Mouse (Mus musculus) bone marrow, adult 2 months (tissue): ENCODE measurements around the gene Pdzph1. TPM values are rescaled to one million over a fixed set of nuclear protein-coding genes. Genes with fewer than 3 reads are reported as not detected.

Experiments
- H3K27ac ChIP-seq: fragments of 200-500 bp; 2 replicates; pipeline ENCODE4 v1.5.1; 2012; ENCODE audit warnings: low read depth, mild to moderate bottlenecking, control low read depth, inconsistent platforms, low read length; ENCODE audit not compliant: control insufficient read depth, poor library complexity, insufficient read depth
- H3K4me1 ChIP-seq: fragments of 200-500 bp; 2 replicates; pipeline ENCODE4 v1.6.1; 2011; ENCODE audit warnings: low read length; ENCODE audit not compliant: control insufficient read depth, insufficient read depth
- H3K4me3 ChIP-seq: fragments of 200-500 bp; replicated peaks from 2 replicates; pipeline ENCODE3; 2011; ENCODE audit warnings: mild to moderate bottlenecking, low read depth, low read length, control low read depth; ENCODE audit not compliant: control insufficient read depth
- CTCF ChIP-seq: fragments of 200-500 bp; IDR thresholded peaks from 2 replicates; pipeline ENCODE4 v1.5.1; 2011; ENCODE audit warnings: low read length, control low read depth; ENCODE audit not compliant: control insufficient read depth, insufficient read depth
- POLR2A ChIP-seq: fragments of 200-500 bp; IDR thresholded peaks from 2 replicates; pipeline ENCODE4 v1.6.1; 2011; ENCODE audit warnings: low read depth, mild to moderate bottlenecking, control low read depth, low read length, borderline replicate concordance; ENCODE audit not compliant: control insufficient read depth
- WGBS: fragments of 180-500 bp; shearing (Covaris S2); methylation state at CpG from one replicate; pipeline ENCODE4 v1.1.7; 2018; 5-methylcytosine and 5-hydroxymethylcytosine counted together
- polyA plus RNA-seq: library from polyadenylated mRNA; stranded (reverse); fragments of >200 nt; gene quantifications from 2 replicates; pipeline ENCODE4 v1.2.4, GENCODE M21; 2011; ENCODE audit warnings: low replicate concordance; ENCODE audit not compliant: missing spikeins, insufficient read depth, insufficient read length

The Pdzph1 gene
- polyA plus RNA-seq, 1 experiment = not detected

DNA sequence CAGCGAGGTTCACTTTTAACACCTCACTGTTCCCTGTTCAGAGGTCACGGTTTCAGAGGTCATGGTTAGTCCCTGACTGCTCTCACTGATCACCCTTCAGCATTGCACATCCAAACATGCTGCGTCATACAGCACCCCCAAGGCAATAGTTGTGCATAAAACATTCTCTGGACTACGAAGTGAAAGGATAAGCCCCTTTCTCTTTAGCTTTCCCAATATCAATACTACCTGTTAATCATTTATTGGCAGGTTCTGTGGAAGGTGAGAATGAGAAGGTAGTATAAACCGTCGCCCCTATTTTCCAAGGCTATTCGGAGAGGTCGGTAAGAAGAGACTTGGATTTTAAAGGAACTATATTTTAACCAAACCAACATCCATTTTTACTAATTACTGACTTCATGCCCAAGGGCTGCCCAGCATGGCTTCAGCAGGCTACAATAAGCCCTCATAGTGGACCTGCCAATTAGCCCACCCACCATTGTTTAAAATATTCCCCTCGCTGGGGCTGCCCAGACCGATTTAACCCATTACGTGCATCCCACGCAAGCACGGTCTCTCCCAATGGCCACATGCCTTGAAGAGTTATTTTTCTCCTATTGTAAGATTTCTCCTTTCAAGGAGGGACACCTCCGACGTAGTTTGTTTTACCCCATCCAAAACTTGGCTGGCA is 21.4 kb upstream of the Pdzph1 start:
- peak overlapping the region; percentile 78 for H3K4me3 ChIP-seq
- WGBS = 4% methylated on average over 15 of the region's 15 CpGs
- H3K27ac ChIP-seq = no peak overlapping the region
- no peaks in the 10 kb centered on the region for H3K4me1 ChIP-seq
- TF ChIP-seq CTCF (no peak), POLR2A (no peak)

- Histone ChIP-seq H3K4me1 (no peaks in the 10 kb centered on the region), H3K27ac (no peak overlapping the region), H3K4me3 (no peak overlapping the region)
- WGBS = 75% methylated on average over 13 of the region's 13 CpGs
- no peak for TF ChIP-seq CTCF
- no peak for TF ChIP-seq POLR2A
Observed at GRCm38 (mm10) chr17:59011546-59012307, 20.6 kb upstream of the Pdzph1 start.

GRCm38 (mm10) chr17:58973237-58973636 is 17.9 kb downstream of the Pdzph1 start:
- 57% methylated on average over 5 of the region's 5 CpGs for WGBS
- Histone ChIP-seq H3K27ac (no peak overlapping the region), H3K4me1 (no peaks in the 10 kb centered on the region), H3K4me3 (no peak overlapping the region)
- no peak for TF ChIP-seq POLR2A
- no peak for TF ChIP-seq CTCF

DNA sequence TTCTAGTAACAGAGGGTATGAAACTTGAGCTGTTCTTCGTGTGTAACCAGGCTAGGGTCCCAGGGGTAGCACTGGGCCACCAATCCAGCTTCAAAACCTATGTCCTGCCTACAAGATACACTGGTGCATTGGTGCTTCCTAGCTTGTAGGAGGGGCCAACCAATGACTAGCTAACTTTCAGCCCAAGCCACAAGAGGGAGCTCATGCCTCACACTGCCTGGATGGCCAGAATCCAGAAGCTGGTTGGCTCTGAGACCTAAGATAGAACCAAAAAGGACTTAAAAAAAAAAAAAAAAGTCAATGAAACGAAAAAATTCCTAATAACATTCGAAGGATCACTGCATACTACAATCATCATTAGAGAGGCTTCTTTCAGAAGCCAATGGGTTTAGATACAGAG is 31.3 kb downstream of the Pdzph1 start:
- WGBS = 23% methylated on average over 3 of the region's 3 CpGs
- Histone ChIP-seq H3K4me1 (no peaks in the 10 kb centered on the region), H3K4me3 (no peak overlapping the region), H3K27ac (no peak overlapping the region)
- TF ChIP-seq POLR2A = no peak
- TF ChIP-seq CTCF = peak; percentile 41; the same call in 1 of the 2 replicates

DNA sequence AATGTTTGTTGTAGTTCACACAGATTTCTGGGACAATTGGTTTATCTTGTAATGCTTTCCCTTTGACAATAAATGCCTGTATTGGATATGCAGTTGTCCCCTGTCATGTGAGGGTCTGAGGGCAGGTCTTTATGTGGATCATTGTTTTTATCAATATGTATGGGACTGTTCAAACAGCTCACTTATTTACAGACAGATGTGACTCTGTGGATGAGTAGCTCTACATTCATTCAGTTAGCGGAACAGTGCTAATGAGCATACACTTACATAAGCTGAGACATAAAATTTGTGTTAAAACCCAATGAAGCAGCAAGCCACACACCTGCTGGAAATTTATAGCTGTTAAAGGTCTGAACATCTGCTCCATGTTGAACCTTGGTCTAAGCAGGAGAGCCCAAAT is 34.1 kb downstream of the Pdzph1 start:
- Histone ChIP-seq H3K4me1 (no peaks in the 10 kb centered on the region), H3K27ac (no peak overlapping the region), H3K4me3 (no peak overlapping the region)
- TF ChIP-seq POLR2A (no peak), CTCF (no peak)
- 91% methylated on average over 1 of the region's 1 CpGs for WGBS

- 80% methylated on average over 10 of the region's 10 CpGs for WGBS
- no peak for TF ChIP-seq CTCF
- TF ChIP-seq POLR2A = no peak
- Histone ChIP-seq H3K4me1 (no peaks in the 10 kb centered on the region; the same call in 1 of the 2 replicates), H3K27ac (no peak overlapping the region), H3K4me3 (no peak overlapping the region)
Observed at GRCm38 (mm10) chr17:58943015-58943822, 48.0 kb downstream of the Pdzph1 start.

DNA sequence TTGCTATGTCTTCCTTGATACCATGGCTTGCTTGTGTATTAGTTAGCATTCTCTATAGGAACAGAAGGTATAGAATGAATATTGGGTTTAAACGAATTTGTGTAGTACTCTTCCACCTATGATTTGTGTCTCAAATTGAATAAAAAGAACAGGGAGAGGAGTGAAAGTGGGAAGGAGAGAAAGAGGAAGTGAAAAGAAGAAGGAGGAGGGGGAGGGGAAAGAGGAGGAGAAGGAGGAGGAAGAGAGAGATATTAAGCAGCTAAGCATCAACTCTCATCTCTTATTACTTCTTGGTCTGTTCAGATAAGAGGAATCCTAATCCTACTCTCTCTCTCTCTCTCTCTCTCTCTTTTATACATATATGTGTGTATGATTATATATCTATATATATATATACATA is 52.6 kb downstream of the Pdzph1 start:
- no peak overlapping the region for H3K27ac ChIP-seq
- H3K4me1 ChIP-seq = no peaks in the 10 kb centered on the region; the same call in 1 of the 2 replicates
- 47% methylated on average over 1 of the region's 1 CpGs for WGBS
- H3K4me3 ChIP-seq = no peak overlapping the region
- TF ChIP-seq CTCF (no peak), POLR2A (no peak)

DNA sequence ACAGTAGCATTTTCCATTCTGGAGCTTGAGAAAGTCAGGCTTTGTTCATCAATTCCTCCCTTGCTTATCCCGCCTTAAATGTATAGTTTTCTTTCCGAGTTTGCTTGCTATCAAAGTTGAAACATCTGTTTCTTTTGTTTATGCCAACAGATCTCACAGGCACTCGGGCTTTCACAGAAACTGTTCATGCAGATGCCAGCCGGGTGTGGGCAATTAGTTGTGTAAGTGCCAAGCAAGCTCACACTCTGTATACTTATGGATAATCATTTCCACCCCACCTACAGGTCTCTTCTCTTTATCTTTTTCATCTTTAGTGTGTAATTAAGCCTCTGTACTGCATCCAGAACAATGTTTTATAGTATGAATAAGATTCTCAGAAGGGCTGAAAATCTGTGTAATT is 53.6 kb downstream of the Pdzph1 start:
- WGBS = 42% methylated on average over 4 of the region's 4 CpGs
- TF ChIP-seq POLR2A (no peak), CTCF (no peak)
- Histone ChIP-seq H3K4me3 (no peak overlapping the region), H3K4me1 (no peaks in the 10 kb centered on the region; the same call in 1 of the 2 replicates), H3K27ac (no peak overlapping the region)
